Mouse (Mus musculus) kidney, postnatal 10 days (tissue): ENCODE results near the gene B630019K06Rik.
"Not testable (repeated sequence)": the region's sequence is repeated elsewhere in the genome, so short reads cannot be mapped to it uniquely, and the experiment has no call there.

Experiments
- DNase-seq: peaks from one replicate; pipeline ENCODE4 v3.0.0; 2021; ENCODE audit warnings: mixed read lengths

Gene B630019K06Rik

GRCm38 (mm10) chrX:8892343-8893155 lies at the start of gene B630019K06Rik:
B630019K06Rik (plus strand) TSS chrX:8892382.
- peak; percentile 83 for DNase-seq

- DNase-seq = no peak
Observed at GRCm38 (mm10) chrX:8843694-8844093, 48.5 kb upstream of the B630019K06Rik start, which contains the start of gene Gm6592. Gm6592 (plus strand) TSS chrX:8843994.

- no peak for DNase-seq
Observed at GRCm38 (mm10) chrX:8852486-8852885, 39.7 kb upstream of the B630019K06Rik start.

- peak; percentile 86 for DNase-seq
Observed at GRCm38 (mm10) chrX:8864331-8864730, 27.9 kb upstream of the B630019K06Rik start.

- not testable (repeated sequence) for DNase-seq
Observed at GRCm38 (mm10) chrX:8873953-8874352, 18.2 kb upstream of the B630019K06Rik start, which contains the start of gene Gm5751. Gm5751 (plus strand) TSS chrX:8874253.

- DNase-seq = no peak
Observed at GRCm38 (mm10) chrX:8884336-8884735, 7.8 kb upstream of the B630019K06Rik start.

GRCm38 (mm10) chrX:8891975-8892342 lies 223 bp upstream of the B630019K06Rik start:
- DNase-seq = no peak

GRCm38 (mm10) chrX:8893182-8893651 lies 1.0 kb downstream of the B630019K06Rik start:
- no peak for DNase-seq

GRCm38 (mm10) chrX:8900823-8901222 lies 8.6 kb downstream of the B630019K06Rik start:
- no peak for DNase-seq

- no peak for DNase-seq
Observed at GRCm38 (mm10) chrX:8901906-8902472, 9.8 kb downstream of the B630019K06Rik start.

- no peak for DNase-seq
Observed at GRCm38 (mm10) chrX:8921080-8921479, 28.9 kb downstream of the B630019K06Rik start.

GRCm38 (mm10) chrX:8921813-8922607 lies 29.8 kb downstream of the B630019K06Rik start:
- peak; percentile 8 for DNase-seq

- no peak for DNase-seq
Observed at GRCm38 (mm10) chrX:8927308-8927707, 35.1 kb downstream of the B630019K06Rik start.

- no peak for DNase-seq
Observed at GRCm38 (mm10) chrX:8944041-8944440, 51.9 kb downstream of the B630019K06Rik start.
